Comparison of ENCODE assay signal across 9 mouse cellular contexts in genomic region chr16:45953394-45953793, GRCm38 (mm10). TPM values are rescaled to one million over a fixed set of nuclear protein-coding genes. Genes with fewer than 3 reads are reported as not detected.
A peak's percentile ranks its signal among the peaks of the same experiment; 100 is the strongest.
DNase-seq lines count a peak whose midpoint lies in the region; ATAC-seq and TF ChIP-seq lines count a peak whose summit lies in the region.
"Had no signal": no experiment of that assay in that cellular context is flagged by ENCODE, and none has a peak within 500 bp of the region (broad histone marks: within the 10 kb centered on the region; RNA-seq: fewer than 3 reads in every experiment).

Gene Phldb2 (minus strand): TSS chr16:45953598.

- no peak within 1 kb of the TSS for H3K27ac ChIP-seq in forebrain, embryonic 13.5 days
- no peak within 1 kb of the TSS for H3K27ac ChIP-seq in forebrain, embryonic 15.5 days (replicated peaks)
- no peak within 1 kb of the TSS for H3K27ac ChIP-seq in ES-Bruce4 (ENCODE audit: insufficient read depth, low read length)
- H3K27ac ChIP-seq in heart, embryonic 11.5 days (ENCODE audit: low read depth, low read length), result no peak within 1 kb of the TSS

- DNase-seq in kidney, postnatal 10 days, result peak; percentile 46
- DNase-seq in retina, postnatal 1 day, result no peak
- DNase-seq in layer of hippocampus, adult 18-20 months (ENCODE audit: low spot score in 2 of 2), result no peak
- DNase-seq: lung, postnatal 36 days had no signal

- no peak within 1 kb of the TSS for H3K9ac ChIP-seq in forebrain, embryonic 13.5 days
- no peak within 1 kb of the TSS for H3K9ac ChIP-seq in forebrain, embryonic 15.5 days (replicated peaks)
- H3K9ac ChIP-seq in ES-Bruce4 (ENCODE audit: low read depth, poor library complexity, severe bottlenecking), result no peak within 1 kb of the TSS
- no peak within 1 kb of the TSS for H3K9ac ChIP-seq in heart, embryonic 11.5 days (ENCODE audit: low read depth, low read length)

- ATAC-seq in forebrain, embryonic 13.5 days, result no peak
- ATAC-seq in forebrain, embryonic 15.5 days (replicated peaks), result no peak
- no peak for ATAC-seq in heart, embryonic 11.5 days (replicated peaks; ENCODE audit: insufficient number of reproducible peaks, low FRiP score, low TSS enrichment)
- no peak for ATAC-seq in monocyte, adult 5-6 weeks (replicated peaks; ENCODE audit: insufficient number of reproducible peaks, low FRiP score, low TSS enrichment, poor library complexity, severe bottlenecking)

- 89% methylated on average over 4 of the region's 4 CpGs for WGBS in forebrain, embryonic 13.5 days
- whole genome bisulfite sequencing in forebrain, embryonic 15.5 days, result 90% methylated on average over 4 of the region's 4 CpGs
- WGBS in heart, embryonic 11.5 days (ENCODE audit: insufficient replicate concordance), result 41% methylated on average over 4 of the region's 4 CpGs

- TF ChIP-seq EP300 in ES-Bruce4 (IDR thresholded peaks at IDR 0.05; ENCODE audit: insufficient read depth, low read depth, low read length), result no peak

- TF ChIP-seq POLR2A in ES-Bruce4 (IDR thresholded peaks at IDR 0.05; ENCODE audit: insufficient read depth, low read length), result no peak

- no peak for TF ChIP-seq CTCF in ES-Bruce4 (IDR thresholded peaks at IDR 0.05; ENCODE audit: low read depth, low read length)

- H3K27me3 ChIP-seq in forebrain, embryonic 13.5 days, result no peaks in the 10 kb centered on the region
- no peaks in the 10 kb centered on the region for H3K27me3 ChIP-seq in forebrain, embryonic 15.5 days
- H3K27me3 ChIP-seq in ES-Bruce4 (ENCODE audit: control insufficient read depth, insufficient read depth, low read length, poor library complexity, severe bottlenecking), result no peaks in the 10 kb centered on the region
- no peaks in the 10 kb centered on the region for H3K27me3 ChIP-seq in heart, embryonic 11.5 days (ENCODE audit: control insufficient read depth, insufficient read depth, low read length)

- no peaks in the 10 kb centered on the region for H3K4me1 ChIP-seq in forebrain, embryonic 13.5 days
- no peaks in the 10 kb centered on the region for H3K4me1 ChIP-seq in forebrain, embryonic 15.5 days
- no peaks in the 10 kb centered on the region for H3K4me1 ChIP-seq in ES-Bruce4 (ENCODE audit: control insufficient read depth, insufficient read depth, low read length)
- no peaks in the 10 kb centered on the region for H3K4me1 ChIP-seq in heart, embryonic 11.5 days (ENCODE audit: control insufficient read depth, insufficient read depth, low read length)

- H3K4me3 ChIP-seq in forebrain, embryonic 13.5 days, result no peak within 1 kb of the TSS
- no peak within 1 kb of the TSS for H3K4me3 ChIP-seq in forebrain, embryonic 15.5 days
- no peak within 1 kb of the TSS for H3K4me3 ChIP-seq in ES-Bruce4 (ENCODE audit: low read depth, low read length)
- no peak within 1 kb of the TSS for H3K4me3 ChIP-seq in heart, embryonic 11.5 days (ENCODE audit: low read depth, low read length)

- no peaks in the 10 kb centered on the region for H3K36me3 ChIP-seq in forebrain, embryonic 13.5 days (ENCODE audit: poor library complexity, severe bottlenecking)
- no peaks in the 10 kb centered on the region for H3K36me3 ChIP-seq in forebrain, embryonic 15.5 days
- no peaks in the 10 kb centered on the region for H3K36me3 ChIP-seq in ES-Bruce4 (ENCODE audit: control insufficient read depth, insufficient read depth, low read length, poor library complexity, severe bottlenecking)
- no peaks in the 10 kb centered on the region for H3K36me3 ChIP-seq in heart, embryonic 11.5 days (ENCODE audit: control insufficient read depth, insufficient read depth, low read length)

- no peaks in the 10 kb centered on the region for H3K9me3 ChIP-seq in forebrain, embryonic 13.5 days (replicated peaks)
- H3K9me3 ChIP-seq in forebrain, embryonic 15.5 days, result no peaks in the 10 kb centered on the region
- no peaks in the 10 kb centered on the region for H3K9me3 ChIP-seq in ES-Bruce4 (replicated peaks; ENCODE audit: control insufficient read depth, insufficient read depth, low read length, poor library complexity, severe bottlenecking)
- no peaks in the 10 kb centered on the region for H3K9me3 ChIP-seq in heart, embryonic 11.5 days (replicated peaks; ENCODE audit: control insufficient read depth, low read length)

- H3K4me2 ChIP-seq in forebrain, embryonic 13.5 days, result no peak within 1 kb of the TSS
- H3K4me2 ChIP-seq in forebrain, embryonic 15.5 days (replicated peaks), result no peak within 1 kb of the TSS
- H3K4me2 ChIP-seq in heart, embryonic 11.5 days, result no peak within 1 kb of the TSS

RNA-seq across cellular contexts. Expression of gene Phldb2, which starts in this region (rescaled TPM):
- polyA plus RNA-seq in forebrain, embryonic 13.5 days (2015; fragmentation: Nextera tagmentation; extraction: Ambion mirVana), result 11.3 and 13.2 TPM in 2 replicates
- polyA plus RNA-seq in forebrain, embryonic 15.5 days (2015; fragmentation: Nextera tagmentation; extraction: Ambion mirVana), result 7.2 and 7.8 TPM in 2 replicates
- polyA plus RNA-seq in ES-Bruce4 (2011; ENCODE audit: insufficient read depth, insufficient read length, low read depth, missing spikeins), result 60.9 and 61.4 TPM in 2 replicates
- polyA plus RNA-seq in heart, embryonic 11.5 days (2014; fragmentation: Nextera tagmentation; extraction: Ambion mirVana), result 37.3 and 38.2 TPM in 2 replicates
- total RNA-seq in layer of hippocampus, adult 18-20 months (2021), result 1 to 10 TPM; 3.8 to 4.0 TPM
- 0.87 TPM in 1 of 3 replicates, not detected in the others for total RNA-seq in monocyte, adult 5-6 weeks (2017)
